In the genomic region with DNA sequence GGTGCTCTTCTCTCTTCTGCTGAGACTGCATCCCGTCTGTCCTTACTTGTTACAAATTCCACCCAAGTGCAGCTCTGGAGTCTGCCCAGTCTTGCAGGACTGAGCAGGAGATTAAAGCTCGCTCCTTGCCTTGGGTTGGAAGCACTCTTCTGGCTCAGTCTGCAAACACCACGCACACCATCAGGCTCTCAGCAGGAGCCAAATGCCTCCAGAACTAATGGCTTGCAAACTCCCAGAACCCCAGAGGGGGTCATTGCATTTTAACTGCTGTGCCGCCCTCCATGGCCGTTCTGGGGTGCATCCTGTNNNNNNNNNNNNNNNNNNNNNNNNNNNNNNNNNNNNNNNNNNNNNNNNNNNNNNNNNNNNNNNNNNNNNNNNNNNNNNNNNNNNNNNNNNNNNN, we compare ENCODE assay signal across 9 mouse cellular contexts.
DNase-seq lines count a peak whose midpoint lies in the region; ATAC-seq and TF ChIP-seq lines count a peak whose summit lies in the region.
"Had no signal": no experiment of that assay in that cellular context is flagged by ENCODE, and none has a peak within 500 bp of the region (broad histone marks: within the 10 kb centered on the region; RNA-seq: fewer than 3 reads in every experiment).

No protein-coding gene starts in this region.

- no peaks in the 10 kb centered on the region for H3K36me3 ChIP-seq in heart, embryonic 10.5 days
- H3K36me3 ChIP-seq in ES-E14 (ENCODE audit: control insufficient read depth, insufficient read depth, low read length, poor library complexity, severe bottlenecking) = no peaks in the 10 kb centered on the region
- no peaks in the 10 kb centered on the region for H3K36me3 ChIP-seq in limb, embryonic 10.5 days

- no peak for DNase-seq in heart, embryonic 10.5 days (ENCODE audit: low spot score)
- no peak for DNase-seq in heart, adult 18-20 months
- peak; percentile 17 for DNase-seq in ES-E14 (ENCODE audit: low read depth, low spot score)
- peak; percentile 43 to 48 for DNase-seq in cerebellum, postnatal 36 days
- no peak for DNase-seq in limb, embryonic 10.5 days (ENCODE audit: low spot score)
- no peak for DNase-seq in spleen, postnatal 14 days (ENCODE audit: low spot score in 2 of 2)
- no peak for DNase-seq in lung, postnatal 36 days

- H3K9me3 ChIP-seq in heart, embryonic 10.5 days = no peaks in the 10 kb centered on the region
- H3K9me3 ChIP-seq in ES-E14 (ENCODE audit: control insufficient read depth, insufficient read depth, low read depth, low read length) = no peaks in the 10 kb centered on the region
- no peaks in the 10 kb centered on the region for H3K9me3 ChIP-seq in limb, embryonic 10.5 days (replicated peaks)

- peak overlapping the region; percentile 34 for H3K4me3 ChIP-seq in heart, embryonic 10.5 days
- no peak overlapping the region for H3K4me3 ChIP-seq in ES-E14 (ENCODE audit: insufficient read depth in 1 of 2, low read depth in 1 of 2, low read length in 2 of 2, poor library complexity in 1 of 2, severe bottlenecking in 1 of 2)
- H3K4me3 ChIP-seq in limb, embryonic 10.5 days = 0 out of 2 replicates have a peak overlapping the region, but pooled peaks have one; percentile 15

- no peak overlapping the region for H3K9ac ChIP-seq in ES-E14 (ENCODE audit: insufficient read depth, low read depth, low read length, poor library complexity, severe bottlenecking)

- peaks cover 15% of the 10 kb centered on the region for H3K4me1 ChIP-seq in heart, embryonic 10.5 days
- no peaks in the 10 kb centered on the region for H3K4me1 ChIP-seq in ES-E14 (ENCODE audit: control insufficient read depth in 2 of 2, insufficient read depth in 2 of 2, low read length in 2 of 2, poor library complexity in 1 of 2)
- H3K4me1 ChIP-seq in limb, embryonic 10.5 days = peaks cover 7% of the 10 kb centered on the region

- no peak overlapping the region for H3K27ac ChIP-seq in heart, embryonic 10.5 days
- H3K27ac ChIP-seq in ES-E14 (ENCODE audit: insufficient read depth, low read depth, low read length, poor library complexity, severe bottlenecking) = no peak overlapping the region
- no peak overlapping the region for H3K27ac ChIP-seq in limb, embryonic 10.5 days

- in situ Hi-C loops in ES-E14 (cut with MboI; ENCODE audit: low sequenced_read_pairs in 2 of 2, unreplicated experiment in 2 of 2) = no loop called here

- H3K27me3 ChIP-seq in heart, embryonic 10.5 days (ENCODE audit: insufficient read depth, poor library complexity, severe bottlenecking) = no peaks in the 10 kb centered on the region
- H3K27me3 ChIP-seq in limb, embryonic 10.5 days (ENCODE audit: low read depth, poor library complexity, severe bottlenecking) = no peaks in the 10 kb centered on the region
- H3K27me3 ChIP-seq: CH12.LX had no signal

- 4% methylated on average over 5 of the region's 5 CpGs for WGBS in heart, embryonic 10.5 days
- WGBS in limb, embryonic 10.5 days = 6% methylated on average over 5 of the region's 5 CpGs

- ATAC-seq in megakaryocyte, adult 5-6 weeks (ENCODE audit: poor library complexity, severe bottlenecking) = no peak

TF ChIP-seq in ES-E14, 5 proteins besides CTCF, POLR2A, EP300 and RAD21:
- TF ChIP-seq HCFC1 (IDR thresholded peaks at IDR 0.05; ENCODE audit: borderline replicate concordance, insufficient read depth, low read length) (no peak), ZNF384 (IDR thresholded peaks at IDR 0.05; ENCODE audit: low read depth, low read length) (no peak), ZC3H11A (IDR thresholded peaks at IDR 0.05; ENCODE audit: borderline replicate concordance, low read depth, low read length) (no peak), CHD2 (IDR thresholded peaks at IDR 0.05; ENCODE audit: low read depth, low read length) (no peak), MAFK (IDR thresholded peaks at IDR 0.05; ENCODE audit: insufficient read depth, low read depth, low read length) (no peak)

Comparison
In these comparisons a context has a peak if more than half of its experiments do, and no peak if none do; other contexts are left out.
1. DNase-seq: peak in ES-E14 (single experiment) and cerebellum, postnatal 36 days (2 of 2); none in heart, embryonic 10.5 days (single experiment), heart, adult 18-20 months (0 of 2), limb, embryonic 10.5 days (single experiment), spleen, postnatal 14 days (0 of 2) and lung, postnatal 36 days (single experiment).
2. H3K4me3 ChIP-seq: peak in heart, embryonic 10.5 days (single experiment) and limb, embryonic 10.5 days (single experiment); none in ES-E14 (0 of 2).